Mouse (Mus musculus): Measurements from ENCODE around the gene Rflnb. TPM values are rescaled to one million over a fixed set of nuclear protein-coding genes. Genes with fewer than 3 reads are reported as not detected.

Rflnb gene
- 21.3 and 21.5 TPM in 2 replicates for polyA plus RNA-seq (2012; rRNA removed)

- peaks cover 10% of the 10 kb centered on the region; the same call in 1 of the 2 replicates for H3K36me3 ChIP-seq (ENCODE audit: control insufficient read depth, insufficient read depth, low read length)
- peaks cover 7% of the 10 kb centered on the region for H3K4me1 ChIP-seq (ENCODE audit: control insufficient read depth, insufficient read depth, insufficient read length, low read length)
- TF ChIP-seq CTCF (IDR thresholded peaks at IDR 0.05; ENCODE audit: extremely low read depth, insufficient read length, insufficient replicate concordance, low read depth, low read length) (peak; percentile 50), POLR2A (IDR thresholded peaks at IDR 0.05; ENCODE audit: low read depth, low read length) (peak; percentile 59; the same call in 1 of the 2 replicates)
- WGBS: under 1% methylated on average over 110 of the region's 112 CpGs
- H3K4me3 ChIP-seq (ENCODE audit: low read depth, low read length): peak within 1 kb of the TSS; percentile 94
- H3K27me3 ChIP-seq (ENCODE audit: control insufficient read depth, insufficient read depth, low read length): no peaks in the 10 kb centered on the region
- peak within 1 kb of the TSS; percentile 40; the same call in 1 of the 2 replicates for H3K27ac ChIP-seq (ENCODE audit: insufficient read depth, low read depth, low read length)
Measured at GRCm38 (mm10) chr11:76027139-76028071, at the start of gene Rflnb. Gene Rflnb (minus strand): TSS chr11:76027782.

GRCm38 (mm10) chr11:76077341-76077740 is 49.8 kb upstream of the Rflnb start:
- no peak overlapping the region for H3K4me3 ChIP-seq (ENCODE audit: low read depth, low read length)
- WGBS: 91% methylated on average over 6 of the region's 6 CpGs
- no peak overlapping the region for H3K27ac ChIP-seq (ENCODE audit: insufficient read depth, low read depth, low read length)
- TF ChIP-seq POLR2A (IDR thresholded peaks at IDR 0.05; ENCODE audit: low read depth, low read length) (no peak), CTCF (IDR thresholded peaks at IDR 0.05; ENCODE audit: extremely low read depth, insufficient read length, insufficient replicate concordance, low read depth, low read length) (no peak)
- no peaks in the 10 kb centered on the region for H3K4me1 ChIP-seq (ENCODE audit: control insufficient read depth, insufficient read depth, insufficient read length, low read length)
- H3K27me3 ChIP-seq (ENCODE audit: control insufficient read depth, insufficient read depth, low read length): no peaks in the 10 kb centered on the region
- H3K36me3 ChIP-seq (ENCODE audit: control insufficient read depth, insufficient read depth, low read length): peaks cover 50% of the 10 kb centered on the region

GRCm38 (mm10) chr11:76074296-76075093 is 46.9 kb upstream of the Rflnb start:
- Histone ChIP-seq H3K36me3 (ENCODE audit: control insufficient read depth, insufficient read depth, low read length) (peaks cover 34% of the 10 kb centered on the region), H3K4me1 (ENCODE audit: control insufficient read depth, insufficient read depth, insufficient read length, low read length) (no peaks in the 10 kb centered on the region), H3K4me3 (ENCODE audit: low read depth, low read length) (no peak overlapping the region), H3K27me3 (ENCODE audit: control insufficient read depth, insufficient read depth, low read length) (no peaks in the 10 kb centered on the region), H3K27ac (ENCODE audit: insufficient read depth, low read depth, low read length) (no peak overlapping the region)
- WGBS: 71% methylated on average over 11 of the region's 11 CpGs
- TF ChIP-seq POLR2A (IDR thresholded peaks at IDR 0.05; ENCODE audit: low read depth, low read length) (no peak), CTCF (IDR thresholded peaks at IDR 0.05; ENCODE audit: extremely low read depth, insufficient read length, insufficient replicate concordance, low read depth, low read length) (no peak)

GRCm38 (mm10) chr11:76069816-76070215 is 42.2 kb upstream of the Rflnb start:
- H3K27me3 ChIP-seq (ENCODE audit: control insufficient read depth, insufficient read depth, low read length): no peaks in the 10 kb centered on the region
- WGBS: 55% methylated on average over 6 of the region's 6 CpGs

DNA sequence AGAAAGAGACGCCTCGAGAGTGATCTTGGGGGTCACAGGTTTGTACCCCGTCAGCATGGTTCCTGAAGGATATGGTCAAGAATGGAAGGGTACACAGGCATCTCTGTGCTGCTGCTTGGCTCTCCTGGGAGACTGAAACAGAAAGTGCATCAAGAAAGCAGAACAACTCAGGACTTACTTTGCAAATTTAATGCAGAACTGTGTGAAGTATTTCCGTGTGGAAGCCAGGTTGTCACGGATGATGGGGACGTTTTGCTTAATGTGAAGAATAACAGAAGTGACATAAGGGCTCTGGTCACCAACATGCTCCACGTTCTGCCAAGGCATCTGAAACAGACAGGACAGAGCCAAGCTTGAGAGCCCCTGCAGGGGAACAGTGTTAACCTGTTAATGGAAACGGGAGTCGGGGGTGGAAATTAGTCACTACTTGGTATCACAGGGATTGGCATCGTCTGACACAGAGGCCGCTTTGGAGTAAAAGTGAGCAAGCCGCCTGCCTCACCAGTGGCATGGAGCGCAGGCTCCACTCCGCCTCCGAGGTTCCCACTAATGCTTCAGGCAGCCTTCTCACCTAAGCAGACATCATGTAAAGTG is 39.1 kb upstream of the Rflnb start:
- WGBS: 86% methylated on average over 15 of the region's 15 CpGs
- no peak overlapping the region for H3K4me3 ChIP-seq (ENCODE audit: low read depth, low read length)
- peaks cover 3% of the 10 kb centered on the region; the same call in 1 of the 2 replicates for H3K4me1 ChIP-seq (ENCODE audit: control insufficient read depth, insufficient read depth, insufficient read length, low read length)
- H3K36me3 ChIP-seq (ENCODE audit: control insufficient read depth, insufficient read depth, low read length): peaks cover 20% of the 10 kb centered on the region
- no peak for TF ChIP-seq POLR2A (IDR thresholded peaks at IDR 0.05; ENCODE audit: low read depth, low read length)
- no peak for TF ChIP-seq CTCF (IDR thresholded peaks at IDR 0.05; ENCODE audit: extremely low read depth, insufficient read length, insufficient replicate concordance, low read depth, low read length)
- peak overlapping the region; percentile 36; the same call in 1 of the 2 replicates for H3K27ac ChIP-seq (ENCODE audit: insufficient read depth, low read depth, low read length)
- no peaks in the 10 kb centered on the region for H3K27me3 ChIP-seq (ENCODE audit: control insufficient read depth, insufficient read depth, low read length)

More at GRCm38 (mm10) chr11:76069816-76070215, 42.2 kb upstream of the Rflnb start:
- H3K4me3 ChIP-seq (ENCODE audit: low read depth, low read length): no peak overlapping the region
- no peak overlapping the region for H3K27ac ChIP-seq (ENCODE audit: insufficient read depth, low read depth, low read length)
- TF ChIP-seq POLR2A (IDR thresholded peaks at IDR 0.05; ENCODE audit: low read depth, low read length) (no peak), CTCF (IDR thresholded peaks at IDR 0.05; ENCODE audit: extremely low read depth, insufficient read length, insufficient replicate concordance, low read depth, low read length) (no peak)
- H3K36me3 ChIP-seq (ENCODE audit: control insufficient read depth, insufficient read depth, low read length): peaks cover 21% of the 10 kb centered on the region
- H3K4me1 ChIP-seq (ENCODE audit: control insufficient read depth, insufficient read depth, insufficient read length, low read length): no peaks in the 10 kb centered on the region

- TF ChIP-seq POLR2A (IDR thresholded peaks at IDR 0.05; ENCODE audit: low read depth, low read length) (no peak), CTCF (IDR thresholded peaks at IDR 0.05; ENCODE audit: extremely low read depth, insufficient read length, insufficient replicate concordance, low read depth, low read length) (no peak)
- no peak overlapping the region for H3K4me3 ChIP-seq (ENCODE audit: low read depth, low read length)
- no peaks in the 10 kb centered on the region for H3K27me3 ChIP-seq (ENCODE audit: control insufficient read depth, insufficient read depth, low read length)
Measured at GRCm38 (mm10) chr11:76065521-76066095, 38.0 kb upstream of the Rflnb start.

More at GRCm38 (mm10) chr11:76065521-76066095, 38.0 kb upstream of the Rflnb start:
- Histone ChIP-seq H3K36me3 (ENCODE audit: control insufficient read depth, insufficient read depth, low read length) (peaks cover 21% of the 10 kb centered on the region), H3K4me1 (ENCODE audit: control insufficient read depth, insufficient read depth, insufficient read length, low read length) (peaks cover 3% of the 10 kb centered on the region; the same call in 1 of the 2 replicates), H3K27ac (ENCODE audit: insufficient read depth, low read depth, low read length) (peak overlapping the region; percentile 36; the same call in 1 of the 2 replicates)
- 72% methylated on average over 9 of the region's 9 CpGs for WGBS

Data from small intestine, adult 2 months (tissue).